Mouse (Mus musculus) stomach, postnatal 0 days (tissue): ENCODE results near the gene Tnc.

Source experiments
- CTCF ChIP-seq: IDR thresholded peaks from 2 replicates; pipeline ENCODE4 v1.5.1; 2016; ENCODE audit warnings: antibody characterized with exemption, low read depth, mild to moderate bottlenecking, moderate library complexity
- EP300 ChIP-seq: optimal IDR thresholded peaks from 2 replicates; pipeline ENCODE3; 2016; ENCODE audit warnings: antibody characterized with exemption

DNA sequence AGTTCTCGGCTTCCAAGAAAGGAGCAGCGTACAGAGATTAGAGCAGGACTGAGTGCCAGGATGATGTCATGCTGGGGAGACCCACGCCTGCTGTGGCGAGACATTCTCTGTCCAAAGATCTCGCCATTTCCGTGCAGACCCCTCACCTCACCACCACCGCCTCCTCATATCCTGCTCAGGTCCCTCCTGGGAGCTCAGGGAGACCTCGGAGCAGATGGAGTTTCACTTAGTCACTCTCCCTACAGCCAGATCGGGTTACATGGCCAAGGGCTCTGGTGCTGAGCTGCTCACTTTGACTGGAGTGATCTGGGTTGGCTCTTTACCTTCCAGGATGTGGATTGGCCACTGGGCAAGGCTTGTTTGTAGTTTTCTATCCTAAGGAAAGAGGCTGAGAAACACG is 18.5 kb upstream of the Tnc start:
- no peak for TF ChIP-seq EP300
- TF ChIP-seq CTCF, result no peak
